ENCODE assay signal across 10 mouse cellular contexts in genomic region chr2:30927151-30927781, GRCm38 (mm10). TPM values are rescaled to one million over a fixed set of nuclear protein-coding genes. Genes with fewer than 3 reads are reported as not detected.
DNase-seq lines count a peak whose midpoint lies in the region; ATAC-seq and TF ChIP-seq lines count a peak whose summit lies in the region.
"Had no signal": no experiment of that assay in that cellular context is flagged by ENCODE, and none has a peak within 500 bp of the region (broad histone marks: within the 10 kb centered on the region; RNA-seq: fewer than 3 reads in every experiment).

No protein-coding gene starts in this region.

- H3K4me1 ChIP-seq in thymus, adult 2 months (replicated peaks; ENCODE audit: control insufficient read depth, insufficient read depth, low read length), result peaks cover 14% of the 10 kb centered on the region
- H3K4me1 ChIP-seq in lung, embryonic 16.5 days (replicated peaks; ENCODE audit: control insufficient read depth, insufficient read depth, low read length), result peaks cover 24% of the 10 kb centered on the region

- 0 out of 2 replicates have a peak overlapping the region, but pooled peaks have one; percentile 9 for H3K4me2 ChIP-seq in lung, embryonic 16.5 days (ENCODE audit: low read depth, low read length)

- peak; percentile 85 for ATAC-seq in lung, embryonic 16.5 days (ENCODE audit: low read depth)
- no peak for ATAC-seq in erythroblast, adult 5-6 weeks (replicated peaks; ENCODE audit: low FRiP score, poor library complexity, severe bottlenecking)

- no peaks in the 10 kb centered on the region for H3K9me3 ChIP-seq in lung, embryonic 16.5 days (ENCODE audit: control insufficient read depth, low read length)

- no peaks in the 10 kb centered on the region for H3K27me3 ChIP-seq in thymus, adult 2 months (ENCODE audit: control insufficient read depth, insufficient read depth, low read length)
- H3K27me3 ChIP-seq in lung, embryonic 16.5 days (ENCODE audit: control insufficient read depth, insufficient read depth, low read depth, low read length), result no peaks in the 10 kb centered on the region

- TF ChIP-seq POLR2A in thymus, adult 2 months (IDR thresholded peaks at IDR 0.05; ENCODE audit: control insufficient read depth, extremely low read depth, insufficient read depth, low read length, poor library complexity), result no peak

- peak; percentile 18 for DNase-seq in adrenal gland, postnatal 10 days
- DNase-seq in adrenal gland, adult 18-20 months (ENCODE audit: low spot score in 2 of 2), result no peak
- peak; percentile 30 for DNase-seq in thymus, postnatal 4 days
- DNase-seq in thymus, adult 2 months, result no peak
- DNase-seq in cerebellum, adult 9-10 months, result no peak
- no peak for DNase-seq in urinary bladder, postnatal 4 days (ENCODE audit: low spot score in 2 of 2)

- no peak for TF ChIP-seq CTCF in thymus, adult 2 months (IDR thresholded peaks at IDR 0.05; ENCODE audit: borderline replicate concordance, control insufficient read depth, extremely low read depth, insufficient read depth, low read length, poor library complexity)

- H3K27ac ChIP-seq in thymus, adult 2 months (ENCODE audit: control insufficient read depth, insufficient read depth, low read length), result no peak overlapping the region
- H3K27ac ChIP-seq in lung, embryonic 16.5 days (ENCODE audit: low read length), result peak overlapping the region; percentile 96
- H3K27ac ChIP-seq: kidney, postnatal 0 days had no signal

- peak overlapping the region; percentile 25; the same call in 1 of the 2 replicates for H3K9ac ChIP-seq in lung, embryonic 16.5 days (ENCODE audit: low read length)

- no peaks in the 10 kb centered on the region for H3K36me3 ChIP-seq in thymus, adult 2 months (ENCODE audit: control insufficient read depth, insufficient read depth, low read length)
- H3K36me3 ChIP-seq in lung, embryonic 16.5 days (ENCODE audit: control insufficient read depth, insufficient read depth, low read length), result no peaks in the 10 kb centered on the region

- WGBS in thymus, adult 2 months, result 66% methylated on average over 9 of the region's 9 CpGs
- 27% methylated on average over 9 of the region's 9 CpGs for WGBS in lung, embryonic 16.5 days

- no peak overlapping the region for H3K4me3 ChIP-seq in thymus, adult 2 months (ENCODE audit: control insufficient read depth, insufficient read depth, low read length)
- no peak overlapping the region for H3K4me3 ChIP-seq in lung, embryonic 16.5 days (ENCODE audit: low read length)

RNA-seq across cellular contexts. Expression of gene Ptges, which starts 2.4 kb away (rescaled TPM):
- total RNA-seq in adrenal gland, postnatal 10 days (2021), result 10 to 100 TPM in 1 of 2 experiments, 1 to 10 TPM in 1; 9.1 to 12.0 TPM
- total RNA-seq in adrenal gland, adult 18-20 months (2021), result 10 to 100 TPM; 23.9 to 63.5 TPM
- polyA plus RNA-seq in thymus, adult 2 months (2012; rRNA removed), result 10.1 and 12.3 TPM in 2 replicates
- polyA plus RNA-seq in lung, embryonic 16.5 days (2015; fragmentation: Nextera tagmentation; extraction: Ambion mirVana), result 27.9 and 30.3 TPM in 2 replicates
- 0.38 and 2.1 TPM in 2 replicates for total RNA-seq in erythroblast, adult 5-6 weeks (2015; ENCODE audit: low replicate concordance)
- 0.42 and 2.3 TPM in 2 replicates for total RNA-seq in erythroblast, adult 5-6 weeks (2017; ENCODE audit: low replicate concordance)
- total RNA-seq: common myeloid progenitor, adult 5-6 weeks had no signal

RNA-seq across cellular contexts. Expression of gene Tor1b, which starts 25.5 kb away (rescaled TPM):
- total RNA-seq in adrenal gland, postnatal 10 days (2021), result 10 to 100 TPM; 38.8 to 44.0 TPM
- total RNA-seq in adrenal gland, adult 18-20 months (2021), result 10 to 100 TPM; 44.9 to 56.5 TPM
- polyA plus RNA-seq in thymus, adult 2 months (2012; rRNA removed), result 35.5 and 41.7 TPM in 2 replicates
- 35.0 and 38.4 TPM in 2 replicates for polyA plus RNA-seq in lung, embryonic 16.5 days (2015; fragmentation: Nextera tagmentation; extraction: Ambion mirVana)
- total RNA-seq in erythroblast, adult 5-6 weeks (2015; ENCODE audit: low replicate concordance), result 6.5 and 7.1 TPM in 2 replicates
- total RNA-seq in erythroblast, adult 5-6 weeks (2017; ENCODE audit: low replicate concordance), result 10.8 and 12.7 TPM in 2 replicates

RNA-seq across cellular contexts. Expression of gene Tor1a, which starts 40.5 kb away (rescaled TPM):
- 10 to 100 TPM; 32.5 to 35.7 TPM for total RNA-seq in adrenal gland, postnatal 10 days (2021)
- total RNA-seq in adrenal gland, adult 18-20 months (2021), result 10 to 100 TPM; 31.4 to 32.0 TPM
- polyA plus RNA-seq in thymus, adult 2 months (2012; rRNA removed), result 61.1 and 65.7 TPM in 2 replicates
- polyA plus RNA-seq in lung, embryonic 16.5 days (2015; fragmentation: Nextera tagmentation; extraction: Ambion mirVana), result 72.8 and 77.1 TPM in 2 replicates
- 13.6 and 14.4 TPM in 2 replicates for total RNA-seq in erythroblast, adult 5-6 weeks (2015; ENCODE audit: low replicate concordance)
- total RNA-seq in erythroblast, adult 5-6 weeks (2017; ENCODE audit: low replicate concordance), result 15.8 and 45.9 TPM in 2 replicates

RNA-seq across cellular contexts. Expression of gene BC005624, which starts 54.7 kb away (rescaled TPM):
- 10 to 100 TPM; 26.4 to 30.1 TPM for total RNA-seq in adrenal gland, postnatal 10 days (2021)
- 10 to 100 TPM; 41.5 to 49.6 TPM for total RNA-seq in adrenal gland, adult 18-20 months (2021)
- polyA plus RNA-seq in thymus, adult 2 months (2012; rRNA removed), result 29.8 and 37.9 TPM in 2 replicates
- 57.6 and 58.9 TPM in 2 replicates for polyA plus RNA-seq in lung, embryonic 16.5 days (2015; fragmentation: Nextera tagmentation; extraction: Ambion mirVana)
- 13.6 and 14.2 TPM in 2 replicates for total RNA-seq in erythroblast, adult 5-6 weeks (2015; ENCODE audit: low replicate concordance)
- 14.8 and 30.1 TPM in 2 replicates for total RNA-seq in erythroblast, adult 5-6 weeks (2017; ENCODE audit: low replicate concordance)

RNA-seq across cellular contexts. Expression of gene Usp20, which starts 54.8 kb away (rescaled TPM):
- total RNA-seq in adrenal gland, postnatal 10 days (2021), result 10 to 100 TPM; 17.6 to 22.5 TPM
- 10 to 100 TPM; 23.7 to 29.7 TPM for total RNA-seq in adrenal gland, adult 18-20 months (2021)
- polyA plus RNA-seq in thymus, adult 2 months (2012; rRNA removed), result 21.0 and 24.9 TPM in 2 replicates
- polyA plus RNA-seq in lung, embryonic 16.5 days (2015; fragmentation: Nextera tagmentation; extraction: Ambion mirVana), result 16.3 and 16.5 TPM in 2 replicates
- 0.19 and 0.42 TPM in 2 replicates for total RNA-seq in erythroblast, adult 5-6 weeks (2015; ENCODE audit: low replicate concordance)
- total RNA-seq in erythroblast, adult 5-6 weeks (2017; ENCODE audit: low replicate concordance), result 0.60 and 0.84 TPM in 2 replicates

Comparison
In these comparisons a context has a peak if more than half of its experiments do, and no peak if none do; other contexts are left out.
1. DNase-seq: peak in adrenal gland, postnatal 10 days (single experiment) and thymus, postnatal 4 days (single experiment); none in adrenal gland, adult 18-20 months (0 of 2), thymus, adult 2 months (single experiment), cerebellum, adult 9-10 months (single experiment) and urinary bladder, postnatal 4 days (0 of 2).